ENCODE assay signal across 7 mouse cellular contexts in genomic region chr8:57487441-57488155, GRCm38 (mm10). TPM values are rescaled to one million over a fixed set of nuclear protein-coding genes. Genes with fewer than 3 reads are reported as not detected.
A peak's percentile ranks its signal among the peaks of the same experiment; 100 is the strongest.
DNase-seq lines count a peak whose midpoint lies in the region; ATAC-seq lines count a peak whose summit lies in the region.

Gene Sap30 (minus strand): TSS chr8:57487860.

- peak within 1 kb of the TSS; percentile 95 for H3K27ac ChIP-seq in embryonic facial prominence, embryonic 11.5 days (replicated peaks; ENCODE audit: low read depth, low read length)
- H3K27ac ChIP-seq in limb, embryonic 10.5 days: peak within 1 kb of the TSS; percentile 98
- peak within 1 kb of the TSS; percentile 98 for H3K27ac ChIP-seq in midbrain, embryonic 13.5 days

- no peaks in the 10 kb centered on the region for H3K4me1 ChIP-seq in embryonic facial prominence, embryonic 11.5 days (ENCODE audit: control insufficient read depth, insufficient read depth, low read length)
- H3K4me1 ChIP-seq in limb, embryonic 10.5 days: peaks cover 8% of the 10 kb centered on the region
- peaks cover 14% of the 10 kb centered on the region for H3K4me1 ChIP-seq in midbrain, embryonic 13.5 days (replicated peaks)

- ATAC-seq in embryonic facial prominence, embryonic 11.5 days (replicated peaks; ENCODE audit: insufficient number of reproducible peaks, low FRiP score, low TSS enrichment, low read depth): peak; percentile 97
- ATAC-seq in granulocyte monocyte progenitor cell, adult 5-6 weeks (replicated peaks; ENCODE audit: poor library complexity, severe bottlenecking): peak; percentile 88
- ATAC-seq in midbrain, embryonic 13.5 days: peak; percentile 96

- H3K27me3 ChIP-seq in embryonic facial prominence, embryonic 11.5 days (ENCODE audit: control insufficient read depth, insufficient read depth, low read length): no peaks in the 10 kb centered on the region
- no peaks in the 10 kb centered on the region for H3K27me3 ChIP-seq in limb, embryonic 10.5 days (ENCODE audit: low read depth, poor library complexity, severe bottlenecking)
- H3K27me3 ChIP-seq in midbrain, embryonic 13.5 days: no peaks in the 10 kb centered on the region

- H3K4me2 ChIP-seq in embryonic facial prominence, embryonic 11.5 days (ENCODE audit: low read depth, low read length): peak within 1 kb of the TSS; percentile 61
- H3K4me2 ChIP-seq in midbrain, embryonic 13.5 days (replicated peaks): peak within 1 kb of the TSS; percentile 79

- no peaks in the 10 kb centered on the region; the same call in 1 of the 2 replicates for H3K36me3 ChIP-seq in embryonic facial prominence, embryonic 11.5 days (replicated peaks; ENCODE audit: control insufficient read depth, insufficient read depth, low read depth, low read length)
- peaks cover 30% of the 10 kb centered on the region for H3K36me3 ChIP-seq in limb, embryonic 10.5 days
- peaks cover 7% of the 10 kb centered on the region for H3K36me3 ChIP-seq in midbrain, embryonic 13.5 days

- peak; percentile 99 for DNase-seq in adrenal gland, postnatal 14 days
- DNase-seq in embryonic facial prominence, embryonic 11.5 days (ENCODE audit: low spot score): peak; percentile 98
- DNase-seq in kidney, adult 11 months: peak; percentile 98
- DNase-seq in limb, embryonic 10.5 days (ENCODE audit: low spot score): peak; percentile 99
- DNase-seq in spleen, adult 12 weeks (ENCODE audit: low spot score): peak; percentile 99

- peak within 1 kb of the TSS; percentile 83 for H3K9ac ChIP-seq in embryonic facial prominence, embryonic 11.5 days (replicated peaks; ENCODE audit: low read length)
- peak within 1 kb of the TSS; percentile 92 for H3K9ac ChIP-seq in midbrain, embryonic 13.5 days (replicated peaks)

- WGBS in embryonic facial prominence, embryonic 11.5 days: under 1% methylated on average over 64 of the region's 66 CpGs
- under 1% methylated on average over 66 of the region's 66 CpGs for WGBS in limb, embryonic 10.5 days
- WGBS in midbrain, embryonic 13.5 days: under 1% methylated on average over 53 of the region's 66 CpGs

- H3K4me3 ChIP-seq in embryonic facial prominence, embryonic 11.5 days (ENCODE audit: low read depth, low read length): peak within 1 kb of the TSS; percentile 91
- H3K4me3 ChIP-seq in limb, embryonic 10.5 days: peak within 1 kb of the TSS; percentile 96
- H3K4me3 ChIP-seq in midbrain, embryonic 13.5 days (replicated peaks): peak within 1 kb of the TSS; percentile 86

- H3K9me3 ChIP-seq in embryonic facial prominence, embryonic 11.5 days (replicated peaks; ENCODE audit: control insufficient read depth, low read length): no peaks in the 10 kb centered on the region
- no peaks in the 10 kb centered on the region for H3K9me3 ChIP-seq in limb, embryonic 10.5 days (replicated peaks)
- no peaks in the 10 kb centered on the region for H3K9me3 ChIP-seq in midbrain, embryonic 13.5 days

RNA-seq across cellular contexts. Expression of gene Sap30, which starts in this region (rescaled TPM):
- total RNA-seq in adrenal gland, postnatal 14 days (2021): 11.6 and 12.0 TPM in 2 replicates
- polyA plus RNA-seq in embryonic facial prominence, embryonic 11.5 days (2014; fragmentation: Nextera tagmentation; extraction: Ambion mirVana): 85.6 and 94.5 TPM in 2 replicates
- total RNA-seq in granulocyte monocyte progenitor cell, adult 5-6 weeks (2014; fragmentation: Nextera tagmentation): 21.9 and 24.6 TPM in 2 replicates
- total RNA-seq in granulocyte monocyte progenitor cell, adult 5-6 weeks (2017): 73.7 and 93.3 TPM in 2 replicates
- 76.5 and 82.9 TPM in 2 replicates for polyA plus RNA-seq in limb, embryonic 10.5 days (2016; fragmentation: Nextera tagmentation; extraction: Ambion mirVana)
- 61.5 and 76.2 TPM in 2 replicates for polyA plus RNA-seq in midbrain, embryonic 13.5 days (2015; fragmentation: Nextera tagmentation; extraction: Ambion mirVana)

Comparison
In these comparisons a context has a peak if more than half of its experiments do, and no peak if none do; other contexts are left out.
1. Peak in every context shown above with its lines: DNase-seq, ATAC-seq, H3K4me3 ChIP-seq and H3K27ac ChIP-seq.